Mouse (Mus musculus): Measurements from ENCODE around the gene Mas1. TPM values are rescaled to one million over a fixed set of nuclear protein-coding genes. Genes with fewer than 3 reads are reported as not detected.
A peak's percentile ranks its signal among the peaks of the same experiment; 100 is the strongest.

Mas1 gene
- polyA plus RNA-seq, 1 experiment from 2014 or later: 0.20 TPM

DNA sequence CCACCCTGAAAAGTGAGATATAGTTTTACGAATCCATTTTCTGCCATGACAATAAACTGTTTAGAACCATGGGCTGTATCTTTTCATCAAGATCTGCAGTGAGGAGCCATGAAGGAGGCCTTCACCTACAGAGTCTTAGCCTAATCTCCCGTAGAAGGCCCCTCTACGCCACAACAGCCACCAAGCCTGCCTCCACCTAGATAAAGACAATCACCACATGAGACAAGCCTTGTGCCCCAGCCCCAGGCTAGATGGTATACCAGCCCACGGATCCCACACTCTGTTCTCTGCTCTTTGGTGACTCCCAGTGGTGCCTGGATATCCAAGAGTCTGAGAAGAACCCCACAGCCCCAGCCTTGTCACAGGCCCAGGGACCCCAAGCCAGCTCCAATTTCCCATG, 52.1 kb downstream of the Mas1 start:
- Histone ChIP-seq H3K27me3 (ENCODE audit: insufficient read depth, low read length) (no peaks in the 10 kb centered on the region), H3K4me1 (replicated peaks; ENCODE audit: insufficient read depth, low read length) (no peaks in the 10 kb centered on the region), H3K4me2 (ENCODE audit: low read length) (no peak overlapping the region), H3K4me3 (replicated peaks; ENCODE audit: low read depth, low read length) (no peak overlapping the region), H3K9ac (ENCODE audit: low read depth, low read length) (no peak overlapping the region), H3K27ac (no peak overlapping the region), H3K9me3 (replicated peaks; ENCODE audit: low read length) (peaks cover 13% of the 10 kb centered on the region; the same call in 1 of the 2 replicates), H3K36me3 (ENCODE audit: insufficient read depth, low read length) (peaks cover 7% of the 10 kb centered on the region; the same call in 1 of the 2 replicates)
- TF ChIP-seq CTCF (IDR thresholded peaks at IDR 0.05; ENCODE audit: low read depth): no peak
- no peak for ATAC-seq (replicated peaks; ENCODE audit: low FRiP score, low read depth)
- no peak for DNase-seq (ENCODE audit: low spot score)
- 93% methylated on average over 4 of the region's 4 CpGs for WGBS

GRCm38 (mm10) chr17:12814502-12814901, 53.4 kb downstream of the Mas1 start:
- Histone ChIP-seq H3K9me3 (replicated peaks; ENCODE audit: low read length) (peaks cover 8% of the 10 kb centered on the region; the same call in 1 of the 2 replicates), H3K9ac (ENCODE audit: low read depth, low read length) (no peak overlapping the region), H3K4me3 (replicated peaks; ENCODE audit: low read depth, low read length) (no peak overlapping the region), H3K4me1 (replicated peaks; ENCODE audit: insufficient read depth, low read length) (no peaks in the 10 kb centered on the region), H3K4me2 (ENCODE audit: low read length) (no peak overlapping the region), H3K27ac (no peak overlapping the region), H3K36me3 (ENCODE audit: insufficient read depth, low read length) (peaks cover 3% of the 10 kb centered on the region; the same call in 1 of the 2 replicates), H3K27me3 (ENCODE audit: insufficient read depth, low read length) (no peaks in the 10 kb centered on the region)
- ATAC-seq (replicated peaks; ENCODE audit: low FRiP score, low read depth): no peak
- DNase-seq (ENCODE audit: low spot score): no peak
- 90% methylated on average over 3 of the region's 3 CpGs for WGBS
- no peak for TF ChIP-seq CTCF (IDR thresholded peaks at IDR 0.05; ENCODE audit: low read depth)

GRCm38 (mm10) chr17:12810973-12811303, 57.0 kb downstream of the Mas1 start:
- no peak overlapping the region for H3K27ac ChIP-seq
- ATAC-seq (replicated peaks; ENCODE audit: low FRiP score, low read depth): 0 out of 2 replicates have a peak, but pooled peaks have one; percentile 29
- WGBS: 89% methylated on average over 1 of the region's 1 CpGs

GRCm38 (mm10) chr17:12810103-12810972, 57.6 kb downstream of the Mas1 start:
- peak; percentile 84 for ATAC-seq (replicated peaks; ENCODE audit: low FRiP score, low read depth)
- peak overlapping the region; percentile 47 for H3K27ac ChIP-seq
- WGBS: 24% methylated on average over 14 of the region's 14 CpGs
- no peaks in the 10 kb centered on the region for H3K9me3 ChIP-seq (replicated peaks; ENCODE audit: low read length)
- DNase-seq (ENCODE audit: low spot score): peak; percentile 94
- H3K4me2 ChIP-seq (ENCODE audit: low read length): no peak overlapping the region
- peak; percentile 93 for TF ChIP-seq CTCF (IDR thresholded peaks at IDR 0.05; ENCODE audit: low read depth)
- H3K4me1 ChIP-seq (replicated peaks; ENCODE audit: insufficient read depth, low read length): no peaks in the 10 kb centered on the region
- no peaks in the 10 kb centered on the region for H3K27me3 ChIP-seq (ENCODE audit: insufficient read depth, low read length)
- no peak overlapping the region for H3K9ac ChIP-seq (ENCODE audit: low read depth, low read length)
- no peak overlapping the region for H3K4me3 ChIP-seq (replicated peaks; ENCODE audit: low read depth, low read length)
- no peaks in the 10 kb centered on the region for H3K36me3 ChIP-seq (ENCODE audit: insufficient read depth, low read length)

More at GRCm38 (mm10) chr17:12810973-12811303, 57.0 kb downstream of the Mas1 start:
- Histone ChIP-seq H3K4me2 (ENCODE audit: low read length) (no peak overlapping the region), H3K9me3 (replicated peaks; ENCODE audit: low read length) (no peaks in the 10 kb centered on the region), H3K9ac (ENCODE audit: low read depth, low read length) (no peak overlapping the region), H3K4me3 (replicated peaks; ENCODE audit: low read depth, low read length) (no peak overlapping the region), H3K36me3 (ENCODE audit: insufficient read depth, low read length) (no peaks in the 10 kb centered on the region), H3K4me1 (replicated peaks; ENCODE audit: insufficient read depth, low read length) (no peaks in the 10 kb centered on the region), H3K27me3 (ENCODE audit: insufficient read depth, low read length) (no peaks in the 10 kb centered on the region)
- no peak for DNase-seq (ENCODE audit: low spot score)
- TF ChIP-seq CTCF (IDR thresholded peaks at IDR 0.05; ENCODE audit: low read depth): no peak

DNA sequence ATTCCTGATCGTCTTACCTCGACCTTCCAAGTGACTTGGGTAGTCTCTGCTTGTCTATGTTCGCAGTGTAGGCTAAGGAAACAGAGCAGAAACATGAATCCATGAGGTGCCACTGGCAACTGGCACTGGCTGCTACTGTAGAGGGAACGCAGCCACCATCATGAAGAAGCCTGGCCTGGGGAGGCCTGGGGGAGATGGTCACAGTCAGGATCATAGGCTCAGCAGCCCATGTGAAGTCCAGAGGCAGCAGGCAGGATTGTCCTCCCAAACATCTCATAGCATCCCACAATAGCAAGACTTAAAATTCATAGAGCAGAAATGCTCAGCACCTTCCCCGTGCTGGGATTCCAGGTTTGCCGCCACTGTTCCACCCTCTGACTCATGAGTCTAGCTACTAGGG, 59.1 kb downstream of the Mas1 start:
- no peak overlapping the region for H3K9ac ChIP-seq (ENCODE audit: low read depth, low read length)
- H3K27me3 ChIP-seq (ENCODE audit: insufficient read depth, low read length): no peaks in the 10 kb centered on the region
- no peak overlapping the region for H3K4me3 ChIP-seq (replicated peaks; ENCODE audit: low read depth, low read length)
- 89% methylated on average over 6 of the region's 6 CpGs for WGBS
- H3K9me3 ChIP-seq (replicated peaks; ENCODE audit: low read length): no peaks in the 10 kb centered on the region
- TF ChIP-seq CTCF (IDR thresholded peaks at IDR 0.05; ENCODE audit: low read depth): no peak
- DNase-seq (ENCODE audit: low spot score) (no peak), ATAC-seq (replicated peaks; ENCODE audit: low FRiP score, low read depth) (no peak)
- H3K4me2 ChIP-seq (ENCODE audit: low read length): no peak overlapping the region
- no peaks in the 10 kb centered on the region for H3K36me3 ChIP-seq (ENCODE audit: insufficient read depth, low read length)
- H3K4me1 ChIP-seq (replicated peaks; ENCODE audit: insufficient read depth, low read length): no peaks in the 10 kb centered on the region
- H3K27ac ChIP-seq: no peak overlapping the region

DNA sequence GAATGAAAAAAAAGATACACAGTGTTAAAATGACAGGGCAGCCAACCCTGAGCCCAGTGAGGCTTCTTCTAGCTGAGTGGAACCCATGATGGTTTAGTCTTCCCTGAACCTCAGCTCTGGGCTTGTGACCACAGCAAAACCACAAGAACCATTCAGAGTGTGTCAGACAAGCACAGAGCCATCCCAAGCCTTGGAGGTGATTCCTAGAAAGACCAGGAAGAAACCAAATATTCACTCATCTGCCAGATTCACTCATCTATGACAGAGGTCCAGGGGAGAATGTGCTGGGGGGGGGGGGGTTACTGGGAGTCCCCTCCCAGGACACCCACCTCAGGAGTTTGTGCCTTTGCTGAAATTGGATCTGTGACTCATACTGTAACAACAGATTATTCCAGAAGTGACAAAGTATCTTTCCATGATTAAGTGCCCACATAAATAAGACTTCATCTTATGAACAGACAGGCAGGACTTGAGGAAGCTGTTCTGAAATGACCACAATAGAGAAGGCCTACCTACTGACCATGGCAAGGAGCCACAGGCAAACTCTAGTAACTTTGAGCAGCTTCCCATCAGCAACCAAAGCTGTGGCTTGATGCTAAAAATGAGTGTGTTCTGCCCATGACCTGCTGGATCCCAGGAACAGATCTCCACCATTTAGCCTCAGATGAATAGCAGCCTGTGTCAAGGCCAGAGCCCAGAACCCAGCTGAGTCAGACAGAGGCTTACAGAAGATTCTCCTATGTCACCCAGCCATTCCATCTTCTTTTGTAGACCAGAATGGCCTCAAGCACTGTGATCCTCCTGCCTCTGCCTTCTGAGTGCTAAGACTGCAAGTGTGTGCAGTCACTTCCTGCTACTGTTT, 63.1 kb downstream of the Mas1 start:
- TF ChIP-seq CTCF (IDR thresholded peaks at IDR 0.05; ENCODE audit: low read depth): no peak
- Histone ChIP-seq H3K36me3 (ENCODE audit: insufficient read depth, low read length) (no peaks in the 10 kb centered on the region), H3K4me3 (replicated peaks; ENCODE audit: low read depth, low read length) (no peak overlapping the region), H3K4me2 (ENCODE audit: low read length) (no peak overlapping the region), H3K27me3 (ENCODE audit: insufficient read depth, low read length) (no peaks in the 10 kb centered on the region), H3K9ac (ENCODE audit: low read depth, low read length) (no peak overlapping the region), H3K4me1 (replicated peaks; ENCODE audit: insufficient read depth, low read length) (no peaks in the 10 kb centered on the region), H3K27ac (no peak overlapping the region), H3K9me3 (replicated peaks; ENCODE audit: low read length) (no peaks in the 10 kb centered on the region)
- ATAC-seq (replicated peaks; ENCODE audit: low FRiP score, low read depth): no peak
- no peak for DNase-seq (ENCODE audit: low spot score)
